Mouse (Mus musculus): Measurements from ENCODE around the gene Pkig.

GRCm38 (mm10) chr2:163702921-163703320, 44.7 kb downstream of the Pkig start:
- TF ChIP-seq CTCF (IDR thresholded peaks at IDR 0.05; ENCODE audit: low read depth) (no peak), EP300 (IDR thresholded peaks at IDR 0.05; ENCODE audit: low read depth) (no peak)

All from liver, postnatal 0 days (tissue).